Mouse (Mus musculus): Measurements from ENCODE around the gene Mvb12b. TPM values are rescaled to one million over a fixed set of nuclear protein-coding genes. Genes with fewer than 3 reads are reported as not detected.
"Not testable (repeated sequence)": the region's sequence is repeated elsewhere in the genome, so short reads cannot be mapped to it uniquely, and the experiment has no call there.

Mvb12b gene
- polyA plus RNA-seq, 1 experiment from 2014 or later = 55.6 TPM

GRCm38 (mm10) chr2:33914998-33915397 lies 27.3 kb upstream of the Mvb12b start:
- WGBS = 85% methylated on average over 8 of the region's 8 CpGs
- no peaks in the 10 kb centered on the region for H3K27me3 ChIP-seq
- peaks cover 8% of the 10 kb centered on the region for H3K4me1 ChIP-seq
- no peaks in the 10 kb centered on the region for H3K36me3 ChIP-seq
- H3K9ac ChIP-seq (replicated peaks) = no peak overlapping the region
- no peak overlapping the region for H3K4me2 ChIP-seq (replicated peaks)
- no peak overlapping the region for H3K27ac ChIP-seq (replicated peaks)
- no peak overlapping the region for H3K4me3 ChIP-seq
- H3K9me3 ChIP-seq = no peaks in the 10 kb centered on the region
- ATAC-seq (ENCODE audit: low FRiP score, low read depth) = no peak

- Histone ChIP-seq H3K4me1 (peaks cover 3% of the 10 kb centered on the region; the same call in 1 of the 2 replicates), H3K27me3 (no peaks in the 10 kb centered on the region), H3K4me3 (no peak overlapping the region), H3K9ac (replicated peaks) (no peak overlapping the region), H3K4me2 (replicated peaks) (no peak overlapping the region), H3K9me3 (no peaks in the 10 kb centered on the region), H3K36me3 (no peaks in the 10 kb centered on the region), H3K27ac (replicated peaks) (no peak overlapping the region)
- 82% methylated on average over 3 of the region's 3 CpGs for WGBS
- no peak for ATAC-seq (ENCODE audit: low FRiP score, low read depth)
These were observed 26.6 kb upstream of the Mvb12b start for GRCm38 (mm10) chr2:33914334-33914733.

GRCm38 (mm10) chr2:33913598-33913997 lies 25.9 kb upstream of the Mvb12b start:
- H3K4me2 ChIP-seq (replicated peaks); H3K27ac ChIP-seq (replicated peaks); H3K9ac ChIP-seq (replicated peaks); H3K36me3 ChIP-seq; H3K4me1 ChIP-seq; H3K27me3 ChIP-seq; H3K4me3 ChIP-seq; ATAC-seq (ENCODE audit: low FRiP score, low read depth); H3K9me3 ChIP-seq: not testable (repeated sequence)
- WGBS = 67% methylated on average over 1 of the region's 1 CpGs

GRCm38 (mm10) chr2:33912741-33913140 lies 25.0 kb upstream of the Mvb12b start:
- Histone ChIP-seq H3K27me3 (no peaks in the 10 kb centered on the region), H3K4me2 (replicated peaks) (no peak overlapping the region), H3K4me1 (peaks cover 3% of the 10 kb centered on the region; the same call in 1 of the 2 replicates), H3K4me3 (no peak overlapping the region), H3K9ac (replicated peaks) (no peak overlapping the region), H3K27ac (replicated peaks) (no peak overlapping the region), H3K9me3 (no peaks in the 10 kb centered on the region), H3K36me3 (no peaks in the 10 kb centered on the region)
- WGBS = 73% methylated on average over 3 of the region's 3 CpGs
- no peak for ATAC-seq (ENCODE audit: low FRiP score, low read depth)

GRCm38 (mm10) chr2:33908374-33908773 lies 20.6 kb upstream of the Mvb12b start:
- Histone ChIP-seq H3K27ac (replicated peaks) (no peak overlapping the region), H3K4me1 (peaks cover 3% of the 10 kb centered on the region; the same call in 1 of the 2 replicates), H3K4me2 (replicated peaks) (no peak overlapping the region), H3K4me3 (no peak overlapping the region), H3K27me3 (no peaks in the 10 kb centered on the region), H3K9me3 (no peaks in the 10 kb centered on the region), H3K9ac (replicated peaks) (no peak overlapping the region), H3K36me3 (no peaks in the 10 kb centered on the region)
- WGBS = 75% methylated on average over 8 of the region's 8 CpGs
- ATAC-seq (ENCODE audit: low FRiP score, low read depth) = no peak

GRCm38 (mm10) chr2:33907174-33907573 lies 19.4 kb upstream of the Mvb12b start:
- Histone ChIP-seq H3K9ac (replicated peaks) (no peak overlapping the region), H3K9me3 (no peaks in the 10 kb centered on the region), H3K27ac (replicated peaks) (no peak overlapping the region), H3K27me3 (no peaks in the 10 kb centered on the region), H3K4me1 (no peaks in the 10 kb centered on the region), H3K4me3 (no peak overlapping the region), H3K36me3 (no peaks in the 10 kb centered on the region), H3K4me2 (replicated peaks) (no peak overlapping the region)
- ATAC-seq (ENCODE audit: low FRiP score, low read depth) = no peak
- 92% methylated on average over 6 of the region's 6 CpGs for WGBS

- Histone ChIP-seq H3K27ac (replicated peaks) (no peak overlapping the region), H3K36me3 (no peaks in the 10 kb centered on the region), H3K27me3 (no peaks in the 10 kb centered on the region), H3K4me3 (no peak overlapping the region), H3K4me1 (no peaks in the 10 kb centered on the region), H3K4me2 (replicated peaks) (no peak overlapping the region), H3K9ac (replicated peaks) (no peak overlapping the region), H3K9me3 (no peaks in the 10 kb centered on the region)
- ATAC-seq (ENCODE audit: low FRiP score, low read depth) = no peak
- 81% methylated on average over 3 of the region's 3 CpGs for WGBS
These were observed 8.1 kb upstream of the Mvb12b start for GRCm38 (mm10) chr2:33895829-33896228.

- Histone ChIP-seq H3K27me3 (no peaks in the 10 kb centered on the region), H3K9me3 (no peaks in the 10 kb centered on the region), H3K4me3 (no peak overlapping the region), H3K27ac (replicated peaks) (no peak overlapping the region), H3K4me1 (peaks cover under 1% of the 10 kb centered on the region; the same call in 1 of the 2 replicates), H3K4me2 (replicated peaks) (no peak overlapping the region), H3K36me3 (no peaks in the 10 kb centered on the region), H3K9ac (replicated peaks) (no peak overlapping the region)
- ATAC-seq (ENCODE audit: low FRiP score, low read depth) = no peak
- 77% methylated on average over 3 of the region's 3 CpGs for whole genome bisulfite sequencing
These were observed 5.4 kb upstream of the Mvb12b start for GRCm38 (mm10) chr2:33893151-33893550.

GRCm38 (mm10) chr2:33892354-33892753 lies 4.6 kb upstream of the Mvb12b start:
- Histone ChIP-seq H3K9me3 (no peaks in the 10 kb centered on the region), H3K27me3 (no peaks in the 10 kb centered on the region), H3K4me1 (peaks cover 7% of the 10 kb centered on the region), H3K27ac (replicated peaks) (no peak overlapping the region), H3K9ac (replicated peaks) (no peak overlapping the region), H3K4me3 (no peak overlapping the region), H3K4me2 (replicated peaks) (no peak overlapping the region), H3K36me3 (no peaks in the 10 kb centered on the region)
- 80% methylated on average over 7 of the region's 7 CpGs for WGBS
- ATAC-seq (ENCODE audit: low FRiP score, low read depth) = no peak

- Histone ChIP-seq H3K4me3 (peak overlapping the region; percentile 93), H3K36me3 (no peaks in the 10 kb centered on the region), H3K9me3 (no peaks in the 10 kb centered on the region), H3K4me1 (peaks cover 38% of the 10 kb centered on the region), H3K27me3 (no peaks in the 10 kb centered on the region), H3K4me2 (replicated peaks) (peak overlapping the region; percentile 89), H3K9ac (replicated peaks) (peak overlapping the region; percentile 99), H3K27ac (replicated peaks) (peak overlapping the region; percentile 99)
- no peak for ATAC-seq (ENCODE audit: low FRiP score, low read depth)
- 47% methylated on average over 6 of the region's 6 CpGs for WGBS
These were observed 297 bp upstream of the Mvb12b start for GRCm38 (mm10) chr2:33888100-33888385.

- 1% methylated on average over 46 of the region's 51 CpGs for WGBS
- Histone ChIP-seq H3K27ac (replicated peaks) (peak overlapping the region; percentile 99), H3K4me1 (peaks cover 48% of the 10 kb centered on the region), H3K9me3 (no peaks in the 10 kb centered on the region), H3K9ac (replicated peaks) (peak overlapping the region; percentile 99), H3K27me3 (no peaks in the 10 kb centered on the region), H3K4me2 (replicated peaks) (peak overlapping the region; percentile 89), H3K4me3 (peak overlapping the region; percentile 93), H3K36me3 (no peaks in the 10 kb centered on the region)
- ATAC-seq (ENCODE audit: low FRiP score, low read depth) = peak; percentile 58
These were observed 1.1 kb downstream of the Mvb12b start for GRCm38 (mm10) chr2:33886386-33887327.

- peak overlapping the region; percentile 93; the same call in 1 of the 2 replicates for H3K4me3 ChIP-seq
- no peak overlapping the region for H3K9ac ChIP-seq (replicated peaks)
- WGBS = 87% methylated on average over 3 of the region's 3 CpGs
- ATAC-seq (ENCODE audit: low FRiP score, low read depth) = no peak
- H3K36me3 ChIP-seq = no peaks in the 10 kb centered on the region
- H3K4me2 ChIP-seq (replicated peaks) = peak overlapping the region; percentile 89
- no peaks in the 10 kb centered on the region for H3K9me3 ChIP-seq
- H3K4me1 ChIP-seq = peaks cover 58% of the 10 kb centered on the region
- peak overlapping the region; percentile 99; the same call in 1 of the 2 replicates for H3K27ac ChIP-seq (replicated peaks)
- H3K27me3 ChIP-seq = no peaks in the 10 kb centered on the region
These were observed 2.5 kb downstream of the Mvb12b start for GRCm38 (mm10) chr2:33885264-33885651.
